Mouse (Mus musculus) layer of hippocampus, postnatal 14 days (tissue): ENCODE measurements around the gene Tecpr2. TPM values are rescaled to one million over a fixed set of nuclear protein-coding genes. Genes with fewer than 3 reads are reported as not detected.

ENCODE experiments used
- DNase-seq, 2 experiments: peaks; one replicate each; pipeline ENCODE4 v3.0.0; 2021 to 2022; ENCODE audit warnings: low spot score in 2 of 2, mixed read lengths in 1 of 2
- total RNA-seq, 2 experiments: library from RNA; stranded (reverse); gene quantifications; 2 replicates each; pipeline ENCODE4 v1.2.3; 2021

Tecpr2 gene
- total RNA-seq, 2 experiments from 2014 or later: 38.5 to 39.7 TPM

DNA sequence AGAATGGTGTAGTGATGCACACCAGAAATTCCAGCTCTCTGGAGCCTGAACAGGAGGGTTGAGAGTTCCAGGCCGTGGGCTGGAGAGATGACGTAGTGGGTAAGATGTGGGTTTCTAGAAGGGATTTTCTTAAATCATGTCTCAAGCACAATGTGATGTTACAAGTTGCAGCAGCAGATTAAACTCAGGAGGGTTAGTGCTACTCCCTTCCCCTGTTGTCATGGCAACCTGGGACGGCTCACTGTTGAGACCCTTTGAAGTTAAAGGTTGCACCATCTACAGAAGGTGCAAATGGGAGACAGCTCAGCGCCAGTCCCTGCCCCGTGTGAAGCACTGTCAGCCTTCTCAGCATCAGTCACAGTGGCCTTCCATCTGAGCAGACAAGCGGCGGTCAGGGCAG is 27.8 kb upstream of the Tecpr2 start:
- DNase-seq: no peak

- DNase-seq: no peak
Measured at GRCm38 (mm10) chr12:110864008-110864407, 25.1 kb upstream of the Tecpr2 start.

- no peak for DNase-seq
Measured at GRCm38 (mm10) chr12:110865571-110865970, 23.5 kb upstream of the Tecpr2 start.

- no peak for DNase-seq
Measured at GRCm38 (mm10) chr12:110865989-110866388, 23.1 kb upstream of the Tecpr2 start.

- no peak for DNase-seq
Measured at GRCm38 (mm10) chr12:110870107-110870506, 19.0 kb upstream of the Tecpr2 start.

- DNase-seq: no peak
Measured at GRCm38 (mm10) chr12:110871247-110871646, 17.8 kb upstream of the Tecpr2 start.

- no peak for DNase-seq
Measured at GRCm38 (mm10) chr12:110875351-110875750, 13.7 kb upstream of the Tecpr2 start.

GRCm38 (mm10) chr12:110882291-110882690 is 6.8 kb upstream of the Tecpr2 start:
- DNase-seq: no peak

- DNase-seq: no peak
Measured at GRCm38 (mm10) chr12:110885251-110885650, 3.8 kb upstream of the Tecpr2 start.

- DNase-seq: no peak
Measured at GRCm38 (mm10) chr12:110888106-110888505, 958 bp upstream of the Tecpr2 start.

DNA sequence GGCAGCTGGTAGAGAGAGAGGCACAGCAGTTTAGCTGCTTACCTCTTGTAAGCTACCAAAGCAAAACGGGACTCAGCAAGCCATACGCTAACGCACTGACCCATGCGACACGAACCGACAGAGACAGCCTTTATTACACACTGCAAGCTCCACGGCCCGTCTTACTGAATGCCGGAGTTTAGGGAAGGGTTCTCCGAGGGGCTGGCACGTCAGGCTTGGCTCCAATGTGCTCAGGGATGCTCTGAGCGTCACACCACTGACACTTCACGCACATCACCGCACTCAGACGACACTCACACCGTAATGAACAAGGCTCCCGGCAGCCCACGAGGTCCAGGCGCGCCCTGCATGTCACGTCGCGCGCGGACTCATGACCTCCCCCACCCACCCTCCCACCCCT is 458 bp upstream of the Tecpr2 start:
- DNase-seq: no peak

- DNase-seq: no peak
Measured at GRCm38 (mm10) chr12:110891887-110892286, 2.8 kb downstream of the Tecpr2 start.

DNA sequence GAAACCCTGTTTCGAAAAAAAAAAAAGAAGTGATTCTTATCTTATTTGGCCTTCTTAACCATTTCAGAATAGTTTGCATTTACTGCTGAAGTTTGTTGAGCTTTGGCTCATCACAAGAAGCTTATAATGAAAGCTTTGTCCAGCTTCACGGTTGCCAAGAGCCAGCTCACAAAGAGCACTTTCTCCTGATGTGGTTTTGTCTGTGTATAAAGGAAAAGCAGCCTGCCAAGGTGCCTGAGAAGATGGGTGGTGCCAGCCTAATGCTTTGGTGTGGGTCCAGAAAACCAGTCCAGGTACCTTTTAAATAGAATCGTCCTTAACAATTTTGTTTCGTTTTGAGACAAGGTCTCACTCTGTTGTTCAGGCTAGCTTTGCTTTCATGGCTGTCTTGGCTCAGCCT is 13.0 kb downstream of the Tecpr2 start:
- DNase-seq: peak in 1 of 2 experiments; percentile 24

DNA sequence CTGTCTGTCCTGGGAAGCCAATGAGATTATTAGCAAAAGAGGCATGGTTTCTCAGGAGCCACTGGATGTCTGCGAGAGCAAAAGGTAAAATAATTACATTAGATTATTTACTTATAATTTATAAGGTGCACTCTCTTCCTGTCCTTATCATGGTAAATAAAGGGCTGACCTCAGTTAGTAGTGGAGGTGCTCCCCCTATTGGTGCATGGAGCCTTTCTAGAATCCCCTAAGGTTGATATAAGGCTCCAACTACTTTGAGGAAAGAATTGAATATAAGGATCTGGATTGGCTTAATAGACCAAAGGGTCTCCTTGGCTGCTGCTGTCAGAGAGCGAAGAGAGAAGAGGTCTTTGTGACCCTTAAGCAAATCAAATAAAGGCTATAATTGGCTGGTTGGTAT is 14.5 kb downstream of the Tecpr2 start:
- no peak for DNase-seq

GRCm38 (mm10) chr12:110907845-110908244 is 18.8 kb downstream of the Tecpr2 start:
- DNase-seq: no peak

GRCm38 (mm10) chr12:110909962-110910361 is 20.9 kb downstream of the Tecpr2 start:
- DNase-seq: peak in 1 of 2 experiments; percentile 39

DNA sequence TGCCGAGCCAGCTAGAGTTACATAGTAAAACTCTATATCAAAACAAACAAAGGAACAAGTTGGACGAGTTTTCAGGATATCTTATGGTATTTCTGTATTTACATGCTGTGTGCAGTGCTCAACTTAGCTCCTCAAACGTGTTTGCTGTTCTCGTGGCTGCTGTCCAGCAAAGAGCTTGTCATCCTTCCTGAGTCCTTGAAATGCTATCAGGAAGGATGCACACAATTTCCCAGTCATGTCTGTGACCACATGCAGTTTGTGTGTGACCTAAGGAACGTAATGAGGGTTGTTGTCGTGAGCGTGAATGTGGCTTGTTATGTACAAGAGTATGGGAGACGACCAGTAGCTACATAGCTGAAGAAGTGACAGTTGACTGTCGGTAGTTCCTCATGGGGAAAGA is 26.7 kb downstream of the Tecpr2 start:
- DNase-seq: no peak

DNA sequence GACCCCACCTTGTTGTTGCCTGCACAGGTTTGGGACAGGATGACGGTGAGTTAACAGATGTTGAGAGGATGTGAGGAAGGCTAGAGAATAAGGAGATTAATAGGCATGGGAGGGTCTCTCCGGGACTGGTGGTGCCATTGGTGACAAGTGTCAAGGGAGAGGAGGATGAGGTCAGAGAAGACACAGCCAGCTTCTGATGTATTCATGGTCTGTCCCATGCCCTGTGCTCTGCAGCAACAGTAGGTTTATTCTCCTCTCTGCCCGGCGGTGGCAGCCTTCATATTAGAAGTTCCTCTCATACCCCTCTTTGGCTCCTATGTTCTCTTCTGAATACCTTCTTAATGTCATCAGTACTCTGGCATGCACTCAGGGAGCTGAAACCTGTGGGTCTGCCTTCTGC is 31.2 kb downstream of the Tecpr2 start:
- no peak for DNase-seq

DNA sequence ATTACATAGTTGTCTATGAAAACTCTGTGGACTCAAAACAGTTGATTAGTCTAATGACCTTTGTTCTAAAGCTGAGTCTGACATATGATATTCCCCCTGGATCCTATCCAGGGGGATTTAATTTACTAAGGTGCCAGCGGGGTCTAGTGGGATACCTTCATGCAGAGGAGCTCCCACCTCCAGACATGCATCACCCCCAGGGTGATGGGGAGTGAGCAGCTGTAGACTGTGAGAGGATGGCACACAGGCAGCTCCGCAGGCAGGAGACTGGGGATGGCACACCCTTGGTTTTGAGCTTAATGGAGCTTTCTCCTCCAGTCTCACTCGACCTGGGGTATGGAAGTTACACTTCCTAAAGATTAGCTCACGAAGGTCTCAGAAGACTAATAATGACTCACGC is 32.5 kb downstream of the Tecpr2 start:
- no peak for DNase-seq

DNA sequence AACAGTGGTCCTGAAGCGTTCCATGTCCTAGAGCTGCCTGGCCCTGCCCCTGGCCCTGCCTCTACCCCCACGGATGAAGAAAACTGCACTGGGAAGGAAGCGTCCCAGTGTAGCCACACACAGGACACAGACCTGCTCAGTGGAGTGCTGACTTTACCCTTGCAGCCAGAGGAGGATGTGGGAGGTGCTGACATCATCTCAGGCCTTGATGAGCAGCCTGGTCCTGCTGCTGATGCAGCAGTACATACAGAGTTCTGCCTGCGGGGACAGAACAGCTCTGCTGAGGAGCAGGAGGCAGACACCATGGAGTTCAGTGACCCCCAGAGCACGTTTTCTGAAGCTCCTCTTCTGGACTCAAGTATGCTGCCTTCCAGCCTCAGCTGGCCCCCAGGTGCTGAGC is 43.8 kb downstream of the Tecpr2 start:
- no peak for DNase-seq

- DNase-seq: peak; percentile 82 to 89
Measured at GRCm38 (mm10) chr12:110935983-110936620, 47.0 kb downstream of the Tecpr2 start.

DNA sequence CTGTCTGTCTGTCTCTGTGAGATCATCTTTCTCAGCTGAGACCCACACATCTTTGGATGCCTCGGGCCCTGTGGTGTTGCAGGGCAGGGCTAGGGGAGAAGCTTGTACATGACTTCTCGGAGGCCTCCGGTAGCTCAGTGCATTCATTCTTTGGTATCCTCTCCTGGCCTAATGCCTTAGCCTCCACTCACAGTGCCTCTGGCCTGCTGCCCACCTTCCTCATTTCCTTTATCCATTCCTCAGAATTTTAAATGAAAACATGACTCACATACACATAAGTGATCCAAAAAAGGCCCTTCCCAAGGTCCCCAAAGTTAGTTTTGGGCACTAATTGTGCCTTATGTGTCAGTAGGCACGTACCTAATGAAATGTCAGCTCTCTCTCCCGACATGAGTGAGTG is 48.4 kb downstream of the Tecpr2 start:
- DNase-seq: no peak

GRCm38 (mm10) chr12:110939385-110939784 is 50.3 kb downstream of the Tecpr2 start:
- DNase-seq: no peak

- no peak for DNase-seq
Measured at GRCm38 (mm10) chr12:110940869-110941268, 51.8 kb downstream of the Tecpr2 start.
